Mouse (Mus musculus): ENCODE results near the gene Ntrk2. TPM values are rescaled to one million over a fixed set of nuclear protein-coding genes. Genes with fewer than 3 reads are reported as not detected.

The Ntrk2 gene
- polyA plus RNA-seq, 1 experiment from 2014 or later: 1.3 TPM

DNA sequence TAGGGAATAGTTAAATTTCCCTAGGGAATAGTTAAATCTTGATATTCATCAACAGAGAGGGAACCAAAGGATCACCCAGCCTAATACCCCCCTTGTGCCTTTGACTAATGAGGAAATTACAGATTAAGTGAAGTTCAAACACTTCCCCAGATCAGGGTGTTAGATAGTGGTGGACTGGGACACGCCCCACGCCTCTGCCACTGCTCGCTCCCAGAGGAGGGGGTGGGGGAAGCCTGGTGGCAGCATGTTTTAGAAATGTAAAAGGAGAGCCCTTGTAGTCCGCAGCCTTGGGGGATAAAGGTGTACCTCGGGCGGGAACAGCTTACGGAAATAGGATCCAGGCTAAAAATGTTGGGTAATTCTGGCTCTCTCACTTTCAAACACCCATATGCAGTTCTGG, 252.7 kb downstream of the Ntrk2 start:
- WGBS: 16% methylated on average over 7 of the region's 7 CpGs
- Histone ChIP-seq H3K27ac (ENCODE audit: low read depth) (no peak overlapping the region), H3K9ac (no peak overlapping the region), H3K4me2 (no peak overlapping the region), H3K4me3 (ENCODE audit: low read depth, low read length) (no peak overlapping the region), H3K4me1 (ENCODE audit: insufficient read depth) (no peaks in the 10 kb centered on the region), H3K36me3 (ENCODE audit: insufficient read depth) (no peaks in the 10 kb centered on the region), H3K9me3 (ENCODE audit: low read depth, low read length) (no peaks in the 10 kb centered on the region), H3K27me3 (ENCODE audit: insufficient read depth, low read length) (no peaks in the 10 kb centered on the region)
- no peak for ATAC-seq (ENCODE audit: insufficient read depth)
- no peak for DNase-seq
- TF ChIP-seq CTCF (IDR thresholded peaks at IDR 0.05; ENCODE audit: low read depth): no peak

DNA sequence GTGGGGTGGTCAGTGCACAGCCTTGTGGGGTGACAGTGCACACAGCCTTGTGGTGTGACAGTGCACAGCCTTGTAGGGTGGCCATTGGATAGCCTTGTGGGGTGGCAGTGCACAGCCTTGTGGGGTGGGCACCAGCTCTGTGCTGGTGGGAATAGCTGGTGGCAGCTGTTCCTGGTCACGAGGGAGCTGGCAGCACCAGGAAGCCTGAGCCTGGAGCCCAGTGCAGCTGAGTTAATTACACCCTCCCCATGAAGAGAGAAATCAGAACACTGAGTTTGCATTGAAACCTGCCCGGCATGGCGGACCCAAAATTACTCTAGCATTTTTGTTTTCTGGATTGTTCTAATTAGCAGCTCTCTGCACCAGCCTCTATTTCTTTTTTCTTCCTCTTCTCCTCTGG, 259.3 kb downstream of the Ntrk2 start:
- Histone ChIP-seq H3K4me1 (ENCODE audit: insufficient read depth) (no peaks in the 10 kb centered on the region), H3K4me3 (ENCODE audit: low read depth, low read length) (no peak overlapping the region), H3K36me3 (ENCODE audit: insufficient read depth) (no peaks in the 10 kb centered on the region), H3K4me2 (no peak overlapping the region), H3K9ac (no peak overlapping the region), H3K27me3 (ENCODE audit: insufficient read depth, low read length) (no peaks in the 10 kb centered on the region), H3K27ac (ENCODE audit: low read depth) (no peak overlapping the region), H3K9me3 (ENCODE audit: low read depth, low read length) (no peaks in the 10 kb centered on the region)
- TF ChIP-seq CTCF (IDR thresholded peaks at IDR 0.05; ENCODE audit: low read depth): no peak
- no peak for ATAC-seq (ENCODE audit: insufficient read depth)
- 84% methylated on average over 3 of the region's 3 CpGs for WGBS
- DNase-seq: no peak

GRCm38 (mm10) chr13:59073635-59074256, 267.4 kb downstream of the Ntrk2 start:
- ATAC-seq (ENCODE audit: insufficient read depth): peak; percentile 91
- Histone ChIP-seq H3K36me3 (ENCODE audit: insufficient read depth) (no peaks in the 10 kb centered on the region), H3K9ac (no peak overlapping the region), H3K4me2 (peak overlapping the region; percentile 35), H3K4me3 (ENCODE audit: low read depth, low read length) (no peak overlapping the region), H3K4me1 (ENCODE audit: insufficient read depth) (no peaks in the 10 kb centered on the region), H3K27ac (ENCODE audit: low read depth) (no peak overlapping the region), H3K27me3 (ENCODE audit: insufficient read depth, low read length) (no peaks in the 10 kb centered on the region), H3K9me3 (ENCODE audit: low read depth, low read length) (no peaks in the 10 kb centered on the region)
- 31% methylated on average over 26 of the region's 26 CpGs for WGBS
- DNase-seq: peak; percentile 88
- peak; percentile 95 for TF ChIP-seq CTCF (IDR thresholded peaks at IDR 0.05; ENCODE audit: low read depth)

GRCm38 (mm10) chr13:59076489-59076888, 270.1 kb downstream of the Ntrk2 start:
- WGBS: 34% methylated on average over 4 of the region's 4 CpGs
- DNase-seq (no peak), ATAC-seq (ENCODE audit: insufficient read depth) (no peak)
- Histone ChIP-seq H3K27ac (ENCODE audit: low read depth) (no peak overlapping the region), H3K27me3 (ENCODE audit: insufficient read depth, low read length) (no peaks in the 10 kb centered on the region), H3K36me3 (ENCODE audit: insufficient read depth) (no peaks in the 10 kb centered on the region), H3K4me3 (ENCODE audit: low read depth, low read length) (no peak overlapping the region), H3K9ac (no peak overlapping the region), H3K9me3 (ENCODE audit: low read depth, low read length) (no peaks in the 10 kb centered on the region), H3K4me1 (ENCODE audit: insufficient read depth) (no peaks in the 10 kb centered on the region), H3K4me2 (no peak overlapping the region)
- no peak for TF ChIP-seq CTCF (IDR thresholded peaks at IDR 0.05; ENCODE audit: low read depth)

DNA sequence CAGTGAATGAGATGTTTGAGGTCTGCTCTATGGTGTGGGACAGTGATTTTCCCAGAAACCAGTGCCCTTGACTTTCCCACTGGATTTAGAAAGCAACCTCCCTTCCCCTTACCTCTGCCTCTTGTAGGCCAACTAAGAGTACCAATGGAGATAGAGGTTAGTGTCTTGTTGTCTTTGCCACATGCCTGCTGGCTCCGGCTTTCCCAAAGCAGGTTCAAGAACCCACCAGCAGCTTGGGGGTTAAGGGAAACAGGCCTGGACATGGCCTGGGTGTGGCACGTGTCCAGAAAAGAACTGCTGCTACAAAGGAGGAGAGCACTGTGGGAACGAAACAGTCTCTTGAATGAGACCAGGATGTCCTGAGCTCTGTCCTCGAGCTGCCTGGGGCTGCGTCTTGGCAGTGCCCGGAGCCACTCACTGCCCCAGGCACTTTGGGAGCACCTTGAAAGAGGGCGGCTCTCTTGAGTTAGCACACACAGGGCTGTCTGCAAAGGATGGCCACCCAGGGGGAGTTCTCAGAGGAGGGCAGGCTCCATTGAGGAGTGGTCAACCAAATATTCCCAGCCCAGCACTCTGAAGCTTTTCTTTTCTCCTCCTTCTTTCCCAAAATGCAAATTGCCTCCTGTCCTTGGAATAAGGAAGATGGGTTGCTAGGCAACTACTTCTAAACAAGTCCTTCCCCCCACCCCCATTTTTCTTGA, 273.5 kb downstream of the Ntrk2 start:
- Histone ChIP-seq H3K4me3 (ENCODE audit: low read depth, low read length) (no peak overlapping the region), H3K27me3 (ENCODE audit: insufficient read depth, low read length) (no peaks in the 10 kb centered on the region), H3K4me1 (ENCODE audit: insufficient read depth) (no peaks in the 10 kb centered on the region), H3K36me3 (ENCODE audit: insufficient read depth) (no peaks in the 10 kb centered on the region), H3K4me2 (no peak overlapping the region), H3K27ac (ENCODE audit: low read depth) (no peak overlapping the region), H3K9me3 (ENCODE audit: low read depth, low read length) (no peaks in the 10 kb centered on the region), H3K9ac (no peak overlapping the region)
- no peak for DNase-seq
- TF ChIP-seq CTCF (IDR thresholded peaks at IDR 0.05; ENCODE audit: low read depth): no peak
- ATAC-seq (ENCODE audit: insufficient read depth): no peak
- WGBS: 58% methylated on average over 7 of the region's 7 CpGs

GRCm38 (mm10) chr13:59080468-59080867, 274.1 kb downstream of the Ntrk2 start:
- no peak overlapping the region for H3K4me3 ChIP-seq (ENCODE audit: low read depth, low read length)

DNA sequence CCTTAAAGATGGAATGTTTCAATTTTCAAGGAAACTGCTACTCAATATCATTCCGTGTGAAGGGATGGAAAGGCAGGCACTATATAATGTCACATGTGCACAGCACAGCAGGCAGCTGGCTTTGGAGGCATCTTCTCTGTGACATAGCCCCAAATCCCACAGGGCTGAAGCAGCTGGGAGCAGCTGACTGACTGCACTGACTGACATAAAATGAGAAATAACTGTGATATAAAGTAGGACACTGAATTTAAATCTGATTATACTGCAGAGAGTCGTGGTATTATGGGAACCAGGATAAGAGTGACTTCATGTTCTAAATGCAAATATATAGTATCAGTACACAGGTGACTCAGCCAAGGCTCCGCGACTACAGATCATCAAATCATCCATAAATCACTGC, 282.6 kb downstream of the Ntrk2 start:
- H3K27me3 ChIP-seq (ENCODE audit: insufficient read depth, low read length): no peaks in the 10 kb centered on the region
- H3K9ac ChIP-seq: no peak overlapping the region
- 75% methylated on average over 4 of the region's 4 CpGs for WGBS
- DNase-seq (no peak), ATAC-seq (ENCODE audit: insufficient read depth) (no peak)
- H3K9me3 ChIP-seq (ENCODE audit: low read depth, low read length): no peaks in the 10 kb centered on the region
- no peaks in the 10 kb centered on the region for H3K36me3 ChIP-seq (ENCODE audit: insufficient read depth)
- no peak for TF ChIP-seq CTCF (IDR thresholded peaks at IDR 0.05; ENCODE audit: low read depth)
- no peak overlapping the region for H3K4me3 ChIP-seq (ENCODE audit: low read depth, low read length)
- H3K27ac ChIP-seq (ENCODE audit: low read depth): no peak overlapping the region
- no peak overlapping the region for H3K4me2 ChIP-seq
- no peaks in the 10 kb centered on the region for H3K4me1 ChIP-seq (ENCODE audit: insufficient read depth)

More at GRCm38 (mm10) chr13:59080468-59080867, 274.1 kb downstream of the Ntrk2 start:
- TF ChIP-seq CTCF (IDR thresholded peaks at IDR 0.05; ENCODE audit: low read depth): no peak
- ATAC-seq (ENCODE audit: insufficient read depth) (no peak), DNase-seq (no peak)
- H3K4me2 ChIP-seq: no peak overlapping the region
- WGBS: 72% methylated on average over 5 of the region's 5 CpGs
- H3K9ac ChIP-seq: no peak overlapping the region
- H3K27me3 ChIP-seq (ENCODE audit: insufficient read depth, low read length): no peaks in the 10 kb centered on the region
- H3K4me1 ChIP-seq (ENCODE audit: insufficient read depth): no peaks in the 10 kb centered on the region
- H3K9me3 ChIP-seq (ENCODE audit: low read depth, low read length): no peaks in the 10 kb centered on the region
- H3K36me3 ChIP-seq (ENCODE audit: insufficient read depth): no peaks in the 10 kb centered on the region
- no peak overlapping the region for H3K27ac ChIP-seq (ENCODE audit: low read depth)
